Mouse (Mus musculus) ZHBTc4 (cell line): Measurements from ENCODE around the gene Spata6.

Experiments
- DNase-seq: peaks from one replicate; pipeline ENCODE4 v3.0.0-alpha.2; 2011; ENCODE audit warnings: low read depth, low spot score

The Spata6 gene

DNA sequence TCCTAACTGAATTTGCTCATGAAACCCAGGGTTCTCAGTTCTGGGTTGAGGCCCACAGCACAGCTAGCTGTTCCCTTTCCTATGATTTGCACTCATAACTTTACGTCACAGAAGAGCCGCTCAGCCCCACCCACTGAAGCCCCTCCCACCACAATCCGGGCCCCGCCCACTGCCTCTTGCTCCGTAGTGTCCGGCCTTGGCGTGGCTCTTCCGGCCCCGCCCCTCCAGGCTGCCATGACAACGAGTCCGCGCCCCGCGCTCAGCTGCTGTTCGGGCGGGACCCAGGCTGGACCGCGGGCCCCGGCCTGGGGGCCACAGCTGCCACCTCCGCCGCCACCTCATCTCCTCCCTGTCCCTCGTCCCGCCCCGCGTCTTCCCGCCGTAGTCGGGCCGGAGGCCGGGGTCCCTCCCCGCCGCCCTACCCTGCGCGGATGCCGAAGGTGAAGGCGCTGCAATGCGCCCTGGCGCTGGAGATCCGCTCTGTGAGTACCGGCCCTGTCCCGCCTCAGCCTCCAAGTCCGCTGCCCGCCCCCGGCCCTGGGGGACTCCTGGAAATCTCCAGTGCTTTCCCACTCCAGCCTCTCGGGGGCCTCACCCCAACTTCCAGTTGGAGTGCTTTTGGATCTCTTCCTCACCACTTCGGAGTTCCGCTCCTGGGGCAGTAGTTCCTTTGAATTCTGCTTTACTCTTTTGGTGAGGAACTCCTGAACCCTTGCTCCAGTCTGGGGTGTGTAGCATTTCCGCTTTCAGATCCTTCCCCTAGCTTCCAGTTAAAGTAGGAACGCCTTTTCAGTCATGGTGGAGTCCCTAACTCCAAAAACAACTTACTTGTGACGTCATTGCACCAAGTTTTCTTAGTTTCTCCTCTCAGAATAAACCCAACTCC lies at the start of gene Spata6:
Gene Spata6 (plus strand): TSS at position 209 of the 886 bp plus-strand sequence.
- DNase-seq = peak; percentile 96

DNA sequence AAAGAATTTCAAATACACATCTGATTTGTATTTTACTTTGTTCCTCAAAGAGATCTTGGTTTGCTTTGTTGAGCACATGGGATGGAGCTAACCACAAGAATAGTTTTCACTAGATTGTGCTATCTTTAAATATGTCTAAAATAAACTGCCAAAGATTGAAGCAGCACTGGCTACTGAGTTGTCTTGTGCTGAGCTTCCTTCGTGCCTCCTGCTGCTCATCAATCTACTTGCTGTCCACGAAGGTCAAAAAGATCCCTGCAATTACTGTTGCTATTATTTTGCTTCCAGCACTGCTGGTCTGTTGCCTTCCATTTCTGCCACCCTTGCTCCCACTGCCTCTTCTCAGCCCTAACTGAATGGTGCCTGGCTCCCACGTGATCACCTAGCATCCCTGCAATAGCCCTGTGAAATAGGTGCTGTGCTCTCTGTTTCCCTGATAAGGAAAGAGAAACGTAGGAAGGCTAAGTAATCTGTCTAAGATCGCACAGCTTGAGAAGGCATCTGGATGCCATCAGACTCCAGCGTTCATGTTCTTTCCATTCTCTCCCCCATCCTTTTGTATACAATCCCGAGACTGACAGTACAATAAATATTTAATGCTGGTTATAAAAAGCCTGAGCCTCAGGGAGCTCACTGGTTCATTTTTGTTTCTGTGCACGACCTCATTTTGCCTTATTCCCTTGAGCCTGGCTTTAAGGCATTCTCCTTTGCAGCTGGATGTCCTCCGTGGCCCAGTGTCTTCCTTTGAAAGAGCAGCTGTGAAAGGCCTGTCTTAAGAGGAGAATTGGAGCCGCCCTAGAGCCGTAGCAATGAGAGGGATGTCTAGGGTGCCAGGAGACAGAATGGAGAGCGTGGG lies 49.0 kb upstream of the Spata6 start:
- no peak for DNase-seq

- no peak for DNase-seq
Observed at GRCm38 (mm10) chr4:111671440-111671839, 48.3 kb upstream of the Spata6 start.

DNA sequence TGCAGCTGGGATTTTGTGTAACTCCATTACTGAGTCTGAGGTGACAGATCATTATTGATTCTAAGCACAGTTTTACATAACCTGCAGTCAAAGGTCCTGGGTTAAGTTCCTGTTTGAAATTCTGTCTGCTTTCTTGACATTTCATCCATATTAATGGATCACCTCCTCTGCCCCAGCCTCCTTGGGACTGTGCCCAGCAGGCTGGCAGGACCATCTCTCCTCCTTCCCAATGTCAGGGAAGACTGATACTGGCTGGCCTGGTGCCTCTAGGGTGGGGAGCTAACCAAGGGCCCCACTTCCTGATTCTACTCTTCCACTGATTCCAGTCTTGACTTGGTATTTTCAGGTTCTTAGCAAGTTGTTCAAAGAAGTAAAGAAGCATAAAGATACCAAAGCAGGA lies 45.9 kb upstream of the Spata6 start:
- DNase-seq = no peak

DNA sequence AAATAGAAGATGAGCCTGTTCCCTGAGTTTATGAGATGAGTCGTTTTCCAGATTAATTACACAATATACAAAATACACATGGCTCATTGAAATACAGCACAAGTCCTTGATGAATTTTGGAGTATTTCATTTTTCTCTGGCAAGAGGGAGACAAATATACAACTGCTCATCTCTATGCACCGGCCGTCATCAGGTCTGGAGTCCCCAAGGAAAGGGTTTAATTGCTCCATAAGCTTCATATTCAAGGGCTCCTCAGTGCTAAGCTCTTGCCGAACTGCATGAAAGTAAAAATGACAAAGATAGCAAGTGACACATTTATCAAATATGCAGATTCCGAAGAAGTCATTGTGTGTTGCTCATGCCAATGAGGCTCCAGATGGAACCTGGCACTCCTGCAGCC lies 37.9 kb upstream of the Spata6 start:
- DNase-seq = no peak

DNA sequence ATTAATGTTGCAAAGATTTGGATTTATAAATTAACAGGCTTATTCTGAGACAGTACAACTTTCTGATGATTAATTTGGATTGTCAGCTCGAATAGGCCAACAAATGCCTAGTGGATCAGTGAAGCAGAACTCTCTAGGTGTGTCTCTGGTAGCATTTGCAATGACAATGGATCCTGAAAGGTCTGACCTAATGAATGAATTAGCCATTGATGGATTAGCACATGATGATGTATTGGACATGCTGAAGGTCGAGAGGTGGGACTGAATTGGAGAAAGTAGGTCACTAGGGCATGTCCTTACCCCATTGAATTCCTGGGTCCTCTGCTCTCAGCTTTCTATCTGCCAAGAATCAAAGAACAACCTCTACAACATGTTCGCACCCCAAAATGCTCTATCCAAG lies 37.0 kb upstream of the Spata6 start:
- peak; percentile 52 for DNase-seq

DNA sequence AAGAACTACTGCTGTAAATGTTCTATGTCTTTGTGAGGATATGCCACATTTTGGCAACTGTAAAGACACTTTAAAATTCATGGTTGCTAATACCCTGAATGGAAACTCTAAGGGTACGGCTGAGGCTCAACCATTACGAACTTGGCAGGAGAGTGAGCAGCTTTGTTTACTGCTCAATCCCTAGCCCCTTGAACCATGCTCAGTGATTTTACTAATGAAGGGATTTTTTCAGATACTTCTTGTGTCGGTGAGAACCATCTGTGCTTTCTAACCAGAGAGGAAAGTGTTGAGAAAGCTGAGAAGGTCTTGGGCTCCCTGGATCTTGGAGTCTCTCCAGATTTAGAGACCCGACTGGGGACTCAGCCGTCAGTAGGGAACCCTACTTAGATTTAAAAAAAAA lies 35.9 kb upstream of the Spata6 start:
- DNase-seq = no peak

DNA sequence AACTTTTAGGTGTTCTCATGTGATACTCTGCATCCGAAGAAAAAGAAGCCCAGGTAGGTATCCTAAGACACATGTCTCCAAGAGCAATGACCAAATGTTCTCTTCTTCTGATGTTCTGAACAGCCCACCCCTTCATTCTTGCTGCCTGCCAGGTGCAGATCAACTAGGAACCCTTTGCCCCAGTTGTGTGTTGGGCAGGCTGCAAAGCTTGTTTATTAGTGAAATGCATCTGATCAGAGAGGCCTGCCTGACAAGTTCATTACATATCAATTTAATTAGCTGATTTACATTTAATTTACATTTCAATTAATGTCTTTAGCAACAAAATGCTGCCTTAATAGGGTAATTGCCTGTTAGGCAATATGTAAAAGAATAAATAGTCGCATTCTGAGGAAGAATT lies 33.8 kb upstream of the Spata6 start:
- DNase-seq = no peak

GRCm38 (mm10) chr4:111686951-111687350 lies 32.8 kb upstream of the Spata6 start:
- DNase-seq = peak; percentile 88

GRCm38 (mm10) chr4:111687613-111688012 lies 32.2 kb upstream of the Spata6 start:
- peak; percentile 89 for DNase-seq

DNA sequence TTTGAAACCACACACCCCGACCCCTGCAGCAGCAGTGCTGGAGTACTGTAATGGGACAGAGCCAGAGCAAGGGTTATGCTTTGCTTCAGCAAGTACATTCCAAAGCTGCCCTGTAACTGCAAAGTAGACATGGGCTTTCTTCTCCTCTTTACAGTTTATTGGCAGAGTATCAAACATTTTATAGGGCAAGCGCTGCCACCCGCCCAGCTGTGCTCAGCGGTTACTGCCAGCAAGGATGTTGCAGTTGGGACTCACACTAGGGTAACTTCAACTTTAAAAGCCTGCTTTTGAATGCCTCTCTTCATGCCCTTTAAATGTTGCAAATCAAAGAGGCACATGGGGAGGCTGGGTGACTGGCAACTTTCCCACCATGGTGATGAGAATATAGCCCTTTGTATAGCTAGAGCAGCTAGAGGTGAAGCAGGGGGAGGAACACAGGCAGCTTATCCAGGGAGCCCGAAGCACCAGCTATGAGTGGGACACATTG lies 28.7 kb upstream of the Spata6 start:
- DNase-seq = no peak

DNA sequence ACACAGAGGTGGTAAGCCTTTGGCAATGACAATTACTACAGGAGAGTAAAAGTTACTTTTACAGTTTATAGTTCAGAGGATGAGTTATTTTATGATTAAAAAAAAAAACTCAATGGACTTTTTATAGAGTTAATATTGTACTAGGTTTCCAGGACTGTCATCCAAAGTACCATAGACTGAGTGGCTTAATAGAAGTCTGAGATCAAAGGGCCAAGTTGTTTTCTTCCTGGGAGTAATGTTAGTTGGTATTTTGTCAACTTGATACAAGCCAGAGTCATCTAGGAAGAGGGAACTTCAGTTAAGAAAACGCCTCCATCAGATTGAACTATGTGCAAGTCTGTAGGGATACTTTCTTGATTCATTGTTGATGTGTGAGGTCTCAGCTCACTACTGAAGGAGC lies 18.4 kb upstream of the Spata6 start:
- DNase-seq = no peak

DNA sequence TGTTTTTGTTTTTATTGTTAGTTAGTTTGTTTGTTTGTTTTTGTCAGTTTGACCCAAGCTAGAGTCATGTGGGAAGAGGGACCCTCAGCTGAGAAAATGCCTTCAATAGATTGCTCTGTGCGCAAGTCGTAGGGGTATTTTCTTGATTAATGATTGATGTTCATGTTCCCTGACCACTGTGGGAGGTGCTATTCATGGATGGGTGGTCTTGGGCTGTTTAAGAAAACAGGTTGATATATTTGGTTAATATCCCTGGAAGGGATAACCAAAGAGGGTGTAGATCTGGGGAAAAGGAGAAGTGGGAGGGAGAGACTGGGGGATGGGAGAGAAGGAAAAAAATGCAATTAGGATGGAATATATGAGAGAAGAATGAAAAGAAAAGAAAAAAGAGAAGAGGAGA lies 15.7 kb upstream of the Spata6 start:
- DNase-seq = no peak

GRCm38 (mm10) chr4:111704975-111705374 lies 14.8 kb upstream of the Spata6 start:
- DNase-seq = no peak

GRCm38 (mm10) chr4:111719296-111719695 lies 488 bp upstream of the Spata6 start:
- DNase-seq = no peak

DNA sequence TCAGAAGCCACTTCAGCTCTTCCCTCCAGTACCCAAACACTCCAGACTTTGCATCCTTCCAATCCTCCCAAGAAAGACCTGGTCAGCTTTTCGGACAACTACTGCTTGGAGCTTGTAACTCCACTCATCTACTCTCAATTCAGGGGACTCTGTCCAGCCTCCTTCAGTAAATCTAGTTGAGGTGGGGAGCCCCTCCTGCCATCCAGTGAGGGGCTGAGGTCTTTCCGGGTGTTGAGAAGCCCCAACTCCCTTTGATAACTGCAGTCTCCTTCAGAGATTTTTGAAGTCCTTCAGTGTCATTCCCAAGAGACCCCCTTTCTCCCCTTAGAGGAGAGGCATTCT lies 849 bp downstream of the Spata6 start:
- no peak for DNase-seq

- peak; percentile 21 for DNase-seq
Observed at GRCm38 (mm10) chr4:111721121-111721840, 1.5 kb downstream of the Spata6 start.

DNA sequence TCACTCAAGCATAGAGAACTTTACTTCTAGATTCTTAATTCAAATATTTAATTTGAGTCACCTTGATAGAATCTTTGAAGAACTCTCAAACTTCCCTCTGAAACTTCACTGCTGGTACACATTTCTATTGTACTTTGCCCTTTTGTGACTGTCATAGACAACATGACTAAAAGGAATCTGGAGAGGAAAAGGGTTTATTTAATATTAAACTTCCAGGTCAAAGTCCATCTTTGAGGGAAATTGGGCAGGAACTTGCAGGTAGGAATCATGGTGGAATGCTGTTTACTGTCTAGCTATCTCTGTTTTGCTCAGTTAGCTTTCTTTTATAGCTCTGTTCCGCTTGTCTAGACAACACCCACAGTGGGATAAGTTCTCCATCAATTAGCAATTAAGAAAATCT lies 17.8 kb downstream of the Spata6 start:
- no peak for DNase-seq

DNA sequence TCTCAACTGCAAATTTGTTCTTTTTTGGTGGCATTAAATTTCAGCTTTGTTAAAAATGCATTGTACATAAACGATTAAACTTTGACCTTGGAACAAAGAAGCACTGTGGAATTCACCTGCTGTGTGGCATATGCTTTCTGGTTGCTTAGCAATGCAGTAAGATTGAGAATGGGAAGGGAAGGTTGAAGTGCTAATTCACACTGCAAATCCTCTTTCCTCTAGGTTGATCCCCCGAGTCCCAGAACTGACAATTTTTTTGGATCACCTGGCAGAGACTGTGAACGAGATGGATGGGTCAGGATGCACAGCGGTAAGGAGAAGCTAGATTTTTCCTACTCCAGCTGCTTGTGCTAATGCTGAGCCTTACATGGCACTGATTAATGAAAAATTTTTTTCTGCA lies 60.7 kb downstream of the Spata6 start:
- no peak for DNase-seq

- DNase-seq = no peak
Observed at GRCm38 (mm10) chr4:111799892-111800291, 80.1 kb downstream of the Spata6 start.

GRCm38 (mm10) chr4:111803164-111803563 lies 83.4 kb downstream of the Spata6 start:
- DNase-seq = no peak

GRCm38 (mm10) chr4:111817478-111817877 lies 97.7 kb downstream of the Spata6 start:
- no peak for DNase-seq
